Mouse (Mus musculus): ENCODE results near the gene Gda. TPM values are rescaled to one million over a fixed set of nuclear protein-coding genes. Genes with fewer than 3 reads are reported as not detected.

Gene Gda
- 100 to 1,000 TPM; 250 to 256 TPM for total RNA-seq (2021)

DNA sequence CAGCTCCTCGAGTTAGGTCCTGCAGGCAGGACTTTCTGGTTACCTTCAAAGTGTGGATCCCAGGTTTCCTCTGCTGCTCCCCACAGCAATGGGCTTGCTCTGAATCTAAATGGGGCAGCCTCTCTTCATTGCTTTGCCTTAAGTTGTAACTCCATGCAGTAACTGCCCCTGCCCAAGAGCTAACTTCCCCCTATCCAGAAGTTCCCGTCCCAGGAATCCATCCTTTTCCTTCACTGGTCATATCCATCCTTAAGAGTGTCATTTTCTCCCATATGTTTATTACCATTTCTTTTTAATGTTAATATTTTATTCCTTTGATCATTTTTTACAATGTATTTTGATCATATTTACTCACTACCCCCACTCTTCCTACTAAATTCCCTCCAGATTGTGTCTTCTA, at the start of gene Gda:
Gene Gda (minus strand): TSS at position 101 of the 400 bp plus-strand sequence.
- intact Hi-C loops (cut with DNase I), result loop anchor here (5.0 kb wide), 1 partner anchor 101 kb away; no protein-coding TSS in a partner anchor
- DNase-seq (ENCODE audit: extremely low spot score in 1 of 2, low spot score in 2 of 2), result no peak

DNA sequence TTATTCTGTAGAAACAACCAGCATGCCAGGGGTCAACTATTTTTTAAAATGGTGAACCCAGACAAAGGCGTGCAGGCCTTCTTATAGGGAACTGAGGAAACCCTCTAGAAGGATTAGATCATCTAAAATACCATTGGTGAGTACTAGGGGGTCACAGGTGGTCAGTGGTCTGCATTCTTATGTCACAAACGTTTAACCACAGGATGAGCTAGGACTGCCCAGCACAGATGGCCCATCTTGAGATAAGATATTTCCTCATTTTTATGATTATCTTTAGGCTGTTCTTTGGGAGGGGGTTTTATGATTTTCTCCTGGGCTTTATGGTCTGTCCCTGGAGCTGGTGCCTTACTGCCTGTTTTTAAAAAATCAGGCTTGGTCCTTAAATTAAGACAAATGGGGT, 47.0 kb upstream of the Gda start:
- no peak for DNase-seq (ENCODE audit: extremely low spot score in 1 of 2, low spot score in 2 of 2)

DNA sequence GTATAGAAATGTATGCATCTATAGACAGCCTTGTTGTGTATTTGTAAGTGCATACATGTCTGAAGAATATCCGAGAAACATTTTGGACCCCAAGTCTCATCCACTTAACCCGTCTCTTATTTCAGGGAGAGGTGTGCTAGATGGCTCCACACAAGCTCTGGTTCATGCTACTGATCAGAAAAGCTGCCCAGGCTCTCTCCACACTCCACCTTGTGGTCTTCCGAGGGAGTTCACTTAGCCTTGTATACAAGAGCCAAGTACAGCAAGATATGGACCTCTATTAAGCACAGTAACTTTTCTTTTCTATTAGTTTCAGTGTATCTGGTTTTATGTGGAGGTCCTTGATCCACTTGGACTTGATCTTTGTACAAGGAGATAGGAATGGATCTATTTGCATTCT, 36.9 kb upstream of the Gda start:
- intact Hi-C loops (cut with DNase I), result no loop called here
- no peak for DNase-seq (ENCODE audit: extremely low spot score in 1 of 2, low spot score in 2 of 2)

More for the DNA sequence above, 47.0 kb upstream of the Gda start:
- intact Hi-C loops (cut with DNase I), result no loop called here

DNA sequence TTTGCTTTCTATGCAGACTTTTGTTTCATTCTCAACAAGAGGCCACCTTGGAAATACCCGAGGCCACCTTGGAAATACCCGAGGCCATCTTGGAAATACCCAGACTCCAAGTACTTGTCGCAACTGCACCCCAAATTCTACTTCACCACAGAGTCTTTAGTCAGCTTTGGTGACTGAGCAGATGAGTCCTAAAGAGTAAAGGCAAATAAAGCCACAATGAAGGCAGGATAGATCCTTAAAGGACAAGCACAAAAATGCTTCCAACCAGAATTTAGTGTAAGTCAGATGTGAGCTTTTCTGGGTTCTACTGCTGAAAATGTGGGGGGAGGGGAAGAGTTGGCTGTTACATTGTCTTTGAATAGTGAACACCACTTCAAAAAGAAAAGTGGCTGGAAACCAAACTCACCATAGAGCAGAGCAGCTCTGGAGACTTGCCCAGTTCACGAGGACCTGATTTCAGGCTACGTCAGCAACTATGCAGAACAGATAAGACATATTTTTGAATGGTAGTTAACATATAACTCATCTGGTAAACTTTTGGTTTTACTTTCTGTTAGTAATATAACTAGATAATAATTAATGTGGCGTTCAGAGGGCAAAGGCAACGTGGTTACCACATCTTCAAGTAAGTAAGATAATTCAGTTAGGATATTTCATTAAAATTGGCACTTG, 34.5 kb upstream of the Gda start:
- intact Hi-C loops (cut with DNase I), result no loop called here
- no peak for DNase-seq (ENCODE audit: extremely low spot score in 1 of 2, low spot score in 2 of 2)

DNA sequence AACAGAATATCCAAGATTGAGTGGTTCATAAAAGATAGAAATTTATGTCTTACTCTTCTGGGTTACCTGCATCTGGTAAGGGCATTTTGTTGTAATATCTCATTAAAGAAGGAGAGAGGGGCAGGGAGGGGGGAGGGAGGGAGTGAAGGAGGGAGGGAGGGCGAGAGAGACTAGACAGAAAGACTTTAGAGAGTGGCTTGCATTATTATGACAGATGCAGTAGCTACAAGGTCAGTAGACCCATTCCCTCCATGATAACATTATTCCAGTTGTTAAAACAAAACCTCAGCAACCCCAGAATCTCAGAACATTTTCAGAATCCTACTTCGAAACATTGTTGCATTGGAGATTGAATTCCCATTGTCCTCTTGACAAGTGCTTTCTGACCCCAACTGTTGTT, 33.9 kb upstream of the Gda start:
- intact Hi-C loops (cut with DNase I), result no loop called here
- no peak for DNase-seq (ENCODE audit: extremely low spot score in 1 of 2, low spot score in 2 of 2)

DNA sequence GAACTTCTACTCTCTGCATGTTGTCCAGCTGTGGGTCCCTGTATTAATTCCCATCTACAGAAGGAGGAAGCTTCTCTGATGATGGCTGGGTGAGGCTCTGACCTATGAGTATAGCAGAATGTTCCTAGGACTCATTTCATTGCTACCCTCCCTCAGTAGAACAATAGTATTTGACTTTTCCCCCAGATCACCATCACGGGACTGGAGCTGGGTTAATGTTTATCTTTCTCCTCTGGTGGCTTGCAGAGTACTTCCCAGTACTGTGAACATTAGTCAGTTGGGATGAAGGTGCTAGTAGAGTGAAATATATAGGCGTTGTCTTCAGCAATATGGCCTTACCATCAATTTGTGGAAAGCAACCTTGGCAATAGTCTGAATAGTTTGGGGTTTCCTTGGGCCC, 31.5 kb upstream of the Gda start:
- intact Hi-C loops (cut with DNase I), result no loop called here
- no peak for DNase-seq (ENCODE audit: extremely low spot score in 1 of 2, low spot score in 2 of 2)

DNA sequence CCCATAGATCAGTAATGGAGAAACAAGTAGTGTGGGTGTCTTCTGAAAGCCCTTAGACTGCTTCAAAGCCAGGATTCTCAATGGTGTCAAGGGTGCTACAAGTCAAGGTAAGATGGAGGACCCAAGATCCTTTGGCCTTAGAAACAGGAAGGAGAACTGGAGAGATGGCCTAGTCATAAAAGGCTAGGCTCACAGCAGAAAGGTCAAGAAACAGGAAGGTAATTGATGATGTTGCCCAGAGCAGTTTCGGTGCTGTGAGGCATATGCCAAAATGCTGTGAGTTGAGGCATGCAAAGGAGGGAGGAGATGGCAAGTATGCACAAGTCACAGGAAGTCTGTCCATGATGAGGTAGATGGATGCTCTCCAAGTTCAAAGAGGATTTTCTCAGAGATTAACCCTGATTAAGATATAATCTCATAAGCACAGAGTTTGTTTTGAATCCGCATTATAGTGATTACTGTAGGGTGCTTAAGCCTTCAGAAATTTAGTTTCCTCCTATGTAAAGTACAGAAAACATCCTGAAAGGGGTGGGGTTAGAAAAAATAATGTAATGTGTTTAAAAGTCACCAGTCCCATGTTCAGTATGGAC, 26.2 kb upstream of the Gda start:
- intact Hi-C loops (cut with DNase I), result no loop called here

DNA sequence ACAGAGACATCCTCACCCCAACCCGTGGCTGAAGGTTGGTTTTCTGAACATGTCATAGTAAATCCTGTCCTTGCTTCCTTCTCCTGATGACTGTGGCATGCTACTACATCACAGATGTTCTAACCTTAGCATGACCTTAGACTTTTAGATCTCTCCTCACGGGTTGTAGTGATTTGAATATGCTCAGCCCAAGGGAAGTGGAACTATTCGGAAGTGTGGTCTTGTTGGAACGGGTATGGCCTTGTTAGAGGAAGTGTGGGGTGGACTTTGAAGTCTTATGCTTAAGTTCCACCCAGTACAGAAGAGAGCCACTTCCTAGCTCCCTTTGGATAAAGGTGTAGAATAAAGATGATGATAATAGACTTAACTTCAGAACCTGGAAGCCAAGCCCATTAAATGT, 22.6 kb upstream of the Gda start:
- DNase-seq (ENCODE audit: extremely low spot score in 1 of 2, low spot score in 2 of 2), result no peak
- intact Hi-C loops (cut with DNase I), result no loop called here

More for the DNA sequence above, 26.2 kb upstream of the Gda start:
- DNase-seq (ENCODE audit: extremely low spot score in 1 of 2, low spot score in 2 of 2), result no peak

DNA sequence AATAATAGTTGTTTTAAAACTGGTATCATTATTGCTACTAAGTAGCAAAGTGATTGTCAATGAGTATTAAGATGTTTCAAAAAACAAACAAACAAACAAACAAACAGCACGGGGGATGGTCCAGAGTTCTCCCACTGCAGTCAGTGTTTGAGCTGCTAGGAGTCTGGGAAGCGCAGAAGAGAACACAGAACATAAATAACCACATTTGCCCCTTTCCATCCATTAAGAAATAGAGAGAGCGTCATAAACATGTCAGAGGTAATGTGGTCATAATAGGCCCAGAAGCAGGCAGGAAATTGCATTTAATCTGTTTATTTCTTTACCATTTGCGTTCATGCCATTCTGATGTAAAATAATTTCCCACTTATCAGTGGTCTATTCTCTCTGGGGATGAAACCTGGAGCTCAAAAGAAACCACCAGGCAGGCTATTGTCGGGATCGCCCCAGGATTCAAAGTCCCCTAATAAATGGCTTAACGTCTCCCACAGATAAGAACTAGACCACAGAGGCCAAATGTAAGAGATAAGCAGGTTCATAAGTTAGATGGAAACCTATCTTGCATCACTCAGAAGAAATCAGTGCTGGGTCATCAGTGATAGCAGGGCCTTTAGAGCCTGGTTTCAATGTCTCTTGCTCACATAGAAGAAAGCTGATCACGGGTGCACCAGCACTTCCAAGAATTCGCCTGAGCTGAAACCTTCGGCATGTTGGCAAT, 20.7 kb upstream of the Gda start:
- no peak for DNase-seq (ENCODE audit: extremely low spot score in 1 of 2, low spot score in 2 of 2)
- intact Hi-C loops (cut with DNase I), result no loop called here

DNA sequence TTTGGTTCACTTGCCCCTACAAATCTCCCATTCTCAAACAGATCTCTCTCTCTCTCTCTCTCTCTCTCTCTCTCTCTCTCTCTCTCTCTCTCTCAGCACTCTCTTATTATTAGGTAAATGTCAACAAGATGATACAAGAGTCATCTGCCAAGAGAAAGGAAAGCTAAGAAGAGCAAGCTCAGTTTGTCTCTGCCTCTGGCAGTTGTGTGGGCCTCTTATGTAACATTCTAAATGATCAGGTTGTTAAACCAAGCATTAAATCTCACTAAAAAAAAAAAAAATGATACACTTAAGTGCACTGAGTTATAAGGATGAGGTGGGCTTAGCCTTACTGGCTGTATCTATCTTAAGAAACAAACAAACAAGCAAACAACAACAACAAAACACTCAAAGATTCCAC, 18.1 kb upstream of the Gda start:
- intact Hi-C loops (cut with DNase I), result no loop called here
- DNase-seq (ENCODE audit: extremely low spot score in 1 of 2, low spot score in 2 of 2), result no peak

DNA sequence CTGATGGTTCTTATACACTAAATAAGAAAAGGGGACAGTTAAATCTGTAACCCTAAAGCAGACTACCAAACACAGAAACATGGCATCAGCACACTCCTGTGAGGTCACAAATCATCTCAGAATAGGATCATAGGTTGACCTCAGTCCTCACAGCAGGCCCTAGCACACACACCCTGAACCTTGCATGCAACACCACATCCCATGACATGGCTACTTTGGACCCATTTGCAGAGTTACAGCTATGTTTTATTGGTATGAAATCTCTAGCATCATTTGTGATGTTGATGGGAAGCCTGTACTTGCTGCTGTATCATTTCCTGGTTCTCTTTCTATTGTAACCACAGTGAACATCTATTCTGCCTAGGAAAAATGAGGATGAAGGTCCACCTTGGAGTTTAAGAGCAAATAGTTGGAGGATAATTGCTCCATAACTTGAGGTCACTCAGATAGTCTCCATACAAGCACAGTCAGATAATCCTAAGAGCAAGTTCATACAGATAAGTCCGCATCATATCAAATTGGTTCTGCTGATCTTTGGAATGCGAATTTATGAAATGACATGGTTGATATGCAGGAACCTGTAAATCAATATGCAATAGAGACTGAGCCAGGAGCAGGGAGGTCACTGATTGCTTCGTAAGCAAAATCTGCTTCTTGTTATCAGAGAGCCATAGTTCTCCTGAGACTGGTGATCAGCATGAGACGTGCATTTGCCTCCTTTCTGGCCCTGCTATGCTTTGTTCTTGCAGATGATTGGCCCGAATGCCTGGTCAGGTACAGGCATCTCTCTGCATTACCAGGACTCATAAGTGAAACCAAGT, 14.1 kb upstream of the Gda start:
- DNase-seq (ENCODE audit: extremely low spot score in 1 of 2, low spot score in 2 of 2), result no peak
- intact Hi-C loops (cut with DNase I), result no loop called here

DNA sequence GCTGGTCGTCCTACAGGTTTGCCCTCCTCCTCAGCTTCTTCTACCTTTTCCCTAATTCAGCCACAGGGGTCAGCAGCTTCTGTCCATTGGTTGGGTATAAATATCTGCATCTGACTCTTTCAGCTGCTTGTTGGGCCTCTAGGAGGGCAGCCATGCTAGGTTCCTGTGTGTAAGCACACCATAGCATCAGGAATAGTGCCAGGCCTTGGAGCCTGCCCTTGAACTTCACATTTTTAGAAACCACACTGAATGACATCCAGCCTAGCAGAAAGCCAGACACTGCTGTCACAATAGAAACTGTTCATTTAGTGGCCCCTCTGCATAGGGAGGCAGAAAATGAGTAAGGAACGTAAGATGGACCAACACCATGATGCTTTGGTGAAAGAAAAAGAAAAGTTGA, 8.9 kb upstream of the Gda start:
- no peak for DNase-seq (ENCODE audit: extremely low spot score in 1 of 2, low spot score in 2 of 2)
- intact Hi-C loops (cut with DNase I), result no loop called here

DNA sequence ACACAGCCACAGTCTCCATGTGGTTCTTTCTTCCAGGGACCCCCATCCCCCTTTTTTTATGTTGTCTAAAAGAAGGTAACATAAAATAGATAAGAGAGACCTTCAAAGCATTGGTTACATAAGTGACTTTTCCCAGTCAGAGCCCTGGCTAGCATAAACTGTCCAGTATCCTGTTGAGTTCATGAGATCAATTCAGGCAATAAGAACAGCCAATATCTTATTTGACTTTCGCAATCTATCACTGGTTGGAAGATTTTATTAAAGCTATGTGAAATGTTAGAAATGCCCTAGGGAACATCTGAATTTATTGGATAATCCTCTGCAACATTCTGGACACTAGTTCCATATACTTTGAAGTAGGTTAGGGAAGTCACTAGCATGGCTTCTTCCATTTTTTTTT, 7.8 kb upstream of the Gda start:
- DNase-seq (ENCODE audit: extremely low spot score in 1 of 2, low spot score in 2 of 2), result no peak
- intact Hi-C loops (cut with DNase I), result no loop called here

DNA sequence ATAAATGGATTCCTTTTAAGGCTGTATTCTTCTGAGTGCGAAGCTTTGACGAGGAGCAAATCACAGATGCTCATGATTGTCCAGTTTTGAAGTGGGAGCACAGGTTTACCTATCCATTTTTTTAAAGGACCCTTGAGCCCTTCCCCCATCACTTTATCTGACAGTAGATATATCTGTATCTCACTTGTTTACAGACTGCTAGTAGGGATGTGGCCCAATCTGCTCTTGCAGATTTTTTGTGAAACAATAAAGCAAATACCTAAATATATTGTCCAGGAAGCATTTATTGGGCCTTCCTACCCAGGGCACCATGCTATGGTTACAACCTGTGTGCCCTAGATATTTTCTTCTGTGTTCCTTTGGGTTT, 6.8 kb upstream of the Gda start:
- DNase-seq (ENCODE audit: extremely low spot score in 1 of 2, low spot score in 2 of 2), result no peak
- intact Hi-C loops (cut with DNase I), result no loop called here

DNA sequence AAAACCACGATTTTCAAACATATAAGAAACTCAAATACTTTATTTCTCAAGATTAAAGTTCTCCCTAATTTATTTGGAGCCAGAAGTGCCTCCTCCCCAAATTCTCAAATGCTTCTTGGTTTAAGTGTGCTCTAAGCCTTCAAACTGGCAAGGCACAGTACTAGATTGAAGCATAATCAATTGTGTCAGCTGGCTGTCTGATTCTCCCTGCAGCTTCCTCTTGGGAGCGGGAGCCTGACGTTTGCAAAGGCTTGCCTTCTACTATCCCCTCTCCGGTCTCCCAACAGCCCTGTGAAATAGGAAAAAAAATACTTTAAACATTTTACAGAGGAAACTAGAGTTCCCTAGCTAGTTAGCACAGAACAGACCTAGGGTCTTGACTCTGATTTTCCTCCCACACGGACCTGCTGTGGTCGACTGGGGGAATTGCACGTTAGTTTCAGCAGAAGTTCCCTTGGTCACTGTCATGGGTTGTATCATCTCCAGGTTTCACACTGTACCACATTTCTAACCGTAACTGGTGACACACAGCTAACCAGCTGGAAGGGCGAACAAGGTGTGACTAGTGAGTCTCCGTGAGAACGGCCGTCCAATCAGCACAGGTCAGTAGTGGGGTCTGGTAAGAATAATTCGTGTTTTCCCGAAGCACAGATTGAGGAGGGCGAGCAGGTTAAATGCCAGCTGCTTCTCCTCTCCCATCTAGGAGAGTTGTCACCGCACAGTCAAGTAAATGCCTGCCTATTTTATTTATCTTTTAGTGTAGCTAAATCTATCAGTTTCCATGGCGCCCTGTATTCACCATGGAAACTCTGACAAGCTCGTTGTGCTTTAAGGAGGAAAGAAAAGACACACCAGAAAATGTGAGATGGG, 6.2 kb upstream of the Gda start:
- intact Hi-C loops (cut with DNase I), result loop anchor here (5.0 kb wide), 1 partner anchor 48 kb away; no protein-coding TSS in a partner anchor
- peak in 1 of 2 experiments; percentile 37 for DNase-seq (ENCODE audit: extremely low spot score in 1 of 2, low spot score in 2 of 2)

DNA sequence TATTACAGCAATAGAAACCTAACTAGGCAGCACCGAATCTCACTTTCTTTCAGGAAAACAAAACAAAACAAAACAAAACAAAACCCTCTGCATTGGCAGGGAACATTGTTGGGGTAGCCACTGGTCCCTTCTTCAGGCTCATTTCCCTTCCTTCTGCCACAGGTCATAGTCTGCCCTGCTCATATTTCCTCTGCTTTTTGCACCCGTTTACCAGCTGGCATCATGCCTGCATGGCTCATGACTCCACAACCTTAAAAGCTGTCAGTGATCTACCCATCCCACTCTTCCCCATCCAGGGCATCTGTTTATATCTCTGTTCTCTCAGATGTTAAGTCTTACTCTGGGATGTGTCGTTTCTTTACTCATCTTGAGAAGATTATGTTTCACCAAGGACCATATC, 5.3 kb upstream of the Gda start:
- no peak for DNase-seq (ENCODE audit: extremely low spot score in 1 of 2, low spot score in 2 of 2)
- intact Hi-C loops (cut with DNase I), result loop anchor here (5.0 kb wide), 1 partner anchor 49 kb away; no protein-coding TSS in a partner anchor

DNA sequence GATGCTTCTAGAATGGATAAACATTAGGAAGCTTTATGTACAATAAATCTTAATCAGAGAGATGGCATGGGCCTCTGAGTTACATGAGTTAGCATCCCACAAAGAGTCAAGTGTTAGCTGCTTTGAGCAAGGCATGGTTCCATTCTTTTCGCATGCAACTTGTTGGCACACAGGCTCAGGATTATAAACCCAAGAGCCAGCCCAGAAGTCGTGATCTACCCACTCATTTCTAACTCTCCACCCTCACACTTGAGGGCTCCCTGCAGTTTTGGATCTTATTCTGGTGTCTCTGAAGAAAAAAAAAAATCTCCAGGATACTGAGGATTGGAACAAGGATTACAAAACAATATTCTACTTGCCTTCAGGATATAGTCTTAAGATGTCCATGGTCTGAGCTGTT, 4.5 kb upstream of the Gda start:
- intact Hi-C loops (cut with DNase I), result loop anchor here (5.0 kb wide), 1 partner anchor 50 kb away; no protein-coding TSS in a partner anchor

DNA sequence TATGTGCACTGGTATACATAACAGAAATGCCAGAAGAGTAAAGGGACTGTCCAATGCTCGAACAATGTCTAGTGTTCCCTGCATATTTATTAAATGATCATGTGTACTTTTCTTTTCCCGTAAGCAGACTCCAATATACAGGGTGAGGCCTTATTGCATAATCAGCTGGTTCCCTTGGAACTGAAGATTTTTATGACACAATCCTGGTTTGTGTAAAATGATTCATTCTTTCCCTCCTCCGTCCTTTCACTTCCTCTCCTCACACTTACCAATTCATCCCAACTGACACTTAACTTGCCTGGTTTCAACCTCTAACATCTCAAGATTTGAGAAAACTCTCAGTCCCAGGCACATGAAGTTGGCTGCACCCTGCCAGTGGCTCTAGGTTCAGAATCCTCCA, 3.5 kb upstream of the Gda start:
- intact Hi-C loops (cut with DNase I), result loop anchor here (5.0 kb wide), 1 partner anchor 51 kb away; no protein-coding TSS in a partner anchor
- DNase-seq (ENCODE audit: extremely low spot score in 1 of 2, low spot score in 2 of 2), result no peak

More for the DNA sequence above, 4.5 kb upstream of the Gda start:
- no peak for DNase-seq (ENCODE audit: extremely low spot score in 1 of 2, low spot score in 2 of 2)
